Mouse (Mus musculus) gastrocnemius, postnatal 14 days (tissue): ENCODE measurements around the gene Crybb3. TPM values are rescaled to one million over a fixed set of nuclear protein-coding genes. Genes with fewer than 3 reads are reported as not detected.
"Not testable (repeated sequence)": the region's sequence is repeated elsewhere in the genome, so short reads cannot be mapped to it uniquely, and the experiment has no call there.

Experiments
- DNase-seq: peaks from one replicate; pipeline ENCODE4 v3.0.0; 2021; ENCODE audit warnings: mixed read lengths
- intact Hi-C: fragments of 180-260 bp; cut with DNase I; formaldehyde crosslinking; loops from one replicate; pipeline ENCODE4 v1.15.1; 2025; ENCODE audit warnings: low total_unique reads
- long read RNA-seq, 2 experiments: library from polyadenylated mRNA; stranded (forward); transcript quantifications; one replicate each; pipeline ENCODE4 v2.0.0; 2021
- total RNA-seq, 2 experiments: library from RNA; stranded (reverse); gene quantifications; 2 replicates each; pipeline ENCODE4 v1.2.3; 2021

Gene Crybb3
- 1 to 10 TPM in 1 of 2 experiments, under 1 TPM in 1; 0.94 to 2.0 TPM for total RNA-seq
- long read RNA-seq, experiment 1, partial matches to known transcripts, result 0 of 1 reads
- long read RNA-seq, experiment 1, other reads (novel, unspliced or antisense), result 0 of 1 reads
- long read RNA-seq, experiment 2, partial matches to known transcripts, result 0 of 1 reads
- long read RNA-seq, experiment 2, other reads (novel, unspliced or antisense), result 0 of 1 reads

DNA sequence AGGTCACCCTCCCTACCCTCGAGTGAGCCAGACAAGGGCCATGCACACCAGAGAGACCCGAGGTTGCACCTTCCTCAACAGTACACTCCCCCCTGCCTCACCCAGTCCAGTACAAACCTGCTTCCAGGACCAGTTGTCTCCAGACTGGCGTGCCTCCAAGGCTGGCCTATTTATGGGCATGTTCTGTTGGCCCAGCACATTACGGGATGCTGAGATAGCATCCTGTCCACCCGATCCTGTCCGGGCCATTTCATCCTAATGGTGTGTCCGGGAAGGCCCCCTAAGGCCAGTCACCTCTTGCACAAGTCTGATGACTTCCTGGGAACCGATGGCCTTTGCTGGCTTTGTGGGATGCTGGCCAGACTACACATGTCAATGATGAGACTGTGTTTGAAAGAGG, at the start of gene Crybb3:
Gene Crybb3 (minus strand): TSS at position 146 of the 400 bp plus-strand sequence.
- intact Hi-C loops, result no loop called here
- DNase-seq, result peak; percentile 66

DNA sequence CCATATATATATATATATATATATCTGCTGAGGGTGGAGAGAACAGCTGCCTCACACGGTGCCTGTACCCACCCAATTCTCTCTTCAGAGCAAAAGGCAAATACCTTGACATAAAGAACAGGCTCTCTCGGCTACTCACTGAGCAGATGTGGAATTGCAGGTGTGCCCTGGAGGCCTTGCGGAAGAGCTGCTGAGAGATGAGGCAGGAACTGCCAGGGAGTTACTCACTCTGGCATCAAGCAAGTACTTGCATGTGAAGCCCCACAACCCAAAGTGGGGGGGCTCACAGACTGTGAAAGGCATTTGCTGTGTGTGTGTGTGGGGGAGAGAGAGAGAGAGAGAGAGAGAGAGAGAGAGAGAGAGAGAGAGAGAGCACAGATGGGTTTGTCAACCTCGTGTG, 47.0 kb upstream of the Crybb3 start:
- DNase-seq, result no peak
- intact Hi-C loops, result no loop called here

- intact Hi-C loops, result no loop called here
- DNase-seq, result no peak
These were observed 45.1 kb upstream of the Crybb3 start for GRCm38 (mm10) chr5:113126476-113126875.

DNA sequence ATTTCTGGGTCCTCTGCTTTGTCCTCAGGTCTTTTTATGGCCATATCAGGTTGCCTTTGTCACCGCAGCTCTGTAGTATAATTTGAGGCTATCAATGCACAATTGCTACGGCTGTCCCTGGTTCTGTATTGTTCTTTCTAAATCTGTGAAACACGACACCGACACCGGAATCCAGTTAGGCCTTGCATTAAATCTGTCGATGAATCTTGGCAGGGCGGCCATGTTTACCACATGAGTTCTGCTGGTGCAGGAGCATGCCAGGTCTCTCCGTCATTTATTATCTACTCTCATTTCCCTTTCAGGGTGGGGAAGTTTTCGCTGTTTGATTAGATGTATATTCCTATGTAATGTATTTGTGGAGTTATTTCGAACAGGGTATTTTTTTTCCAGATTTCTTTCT, 42.3 kb upstream of the Crybb3 start:
- intact Hi-C loops, result no loop called here
- DNase-seq, result no peak

DNA sequence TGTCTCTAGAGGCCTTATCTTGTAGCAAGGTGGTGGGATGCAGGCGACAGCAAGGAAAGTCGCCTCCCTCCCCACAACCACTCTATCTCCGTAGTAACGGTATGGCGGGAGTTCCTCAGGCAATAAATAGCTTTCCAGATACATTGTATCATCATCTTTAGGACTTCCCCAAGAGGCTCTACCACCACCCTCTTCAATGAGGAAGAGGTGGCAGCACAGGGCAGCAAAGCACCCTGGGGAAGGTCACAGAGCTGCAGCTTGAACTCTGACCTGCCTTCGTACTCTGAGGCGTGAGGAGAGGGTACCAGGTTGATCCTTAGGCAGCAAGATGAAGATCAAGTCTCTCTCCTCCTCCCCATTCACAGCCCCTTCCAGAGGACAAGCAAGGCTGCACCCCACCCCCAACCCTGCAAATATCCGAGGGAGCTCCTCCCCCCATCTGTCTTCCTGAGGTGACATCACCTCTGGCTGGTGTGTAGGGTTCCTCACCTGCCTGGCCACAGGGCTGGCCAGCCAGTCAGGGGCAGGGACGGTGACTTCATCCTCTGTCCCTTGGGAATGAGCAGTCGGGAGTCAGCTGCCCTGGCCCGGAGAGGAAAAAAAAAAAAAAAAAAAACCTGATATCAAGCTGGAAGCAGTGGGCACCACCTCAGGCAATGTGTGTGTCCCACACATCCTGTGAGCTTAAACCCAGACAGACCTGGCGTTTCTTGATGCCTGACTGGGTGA, 41.1 kb upstream of the Crybb3 start:
- intact Hi-C loops, result no loop called here
- peak; percentile 28 for DNase-seq

DNA sequence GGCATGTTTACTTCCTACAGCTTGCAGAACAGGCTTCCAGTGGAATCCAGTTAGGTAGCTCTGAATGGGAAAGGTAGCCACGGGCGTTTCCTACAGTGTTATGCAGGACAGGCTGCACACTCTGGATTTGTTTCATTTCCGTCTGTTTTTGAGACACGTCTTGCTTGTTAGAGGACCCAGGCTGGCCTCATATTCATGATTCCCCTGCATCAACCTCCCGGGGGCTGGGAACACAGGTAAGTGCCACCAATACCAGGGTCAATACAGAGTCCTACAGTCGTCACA, 40.1 kb upstream of the Crybb3 start:
- DNase-seq, result no peak
- intact Hi-C loops, result no loop called here

DNA sequence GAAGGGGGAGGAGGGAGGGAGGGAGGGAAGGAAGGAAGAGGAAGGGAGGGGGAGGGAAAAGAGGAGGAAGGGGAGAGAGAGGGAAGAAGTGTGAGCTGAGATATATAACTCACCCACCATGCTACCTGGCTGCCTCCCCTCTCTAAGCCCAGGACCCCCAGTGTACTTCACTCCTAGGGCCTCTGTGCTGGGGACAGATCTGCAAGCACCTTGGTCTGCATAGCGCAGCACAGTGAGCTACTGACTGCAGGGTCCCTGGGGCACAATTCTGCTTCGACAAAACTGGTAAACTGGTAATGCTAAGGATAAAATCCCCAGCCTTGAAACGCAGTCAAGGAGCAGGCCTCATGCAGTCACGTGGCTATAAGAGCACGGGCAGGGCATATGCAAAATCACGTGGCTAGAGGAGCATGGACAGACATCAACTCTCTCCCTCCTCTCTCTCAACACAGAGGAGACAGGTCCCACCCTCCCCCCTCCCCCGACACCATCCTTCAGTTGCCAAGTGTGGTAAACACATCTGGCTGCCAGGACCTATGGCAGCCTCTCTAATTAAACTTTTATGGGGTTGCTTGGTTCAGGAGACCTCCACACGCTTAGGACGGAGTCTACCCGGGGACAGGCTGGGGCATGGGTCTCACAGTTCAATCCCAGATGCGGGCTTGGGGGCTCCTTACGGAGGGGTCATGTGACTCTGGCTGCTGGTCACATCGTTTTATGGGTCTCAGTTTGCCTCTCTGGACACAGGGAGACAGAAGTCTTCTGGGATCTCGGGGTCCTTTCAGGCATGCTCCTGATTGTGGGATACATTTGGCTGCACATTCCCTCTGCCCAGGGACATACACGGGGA, 39.6 kb upstream of the Crybb3 start:
- no peak for DNase-seq
- intact Hi-C loops, result no loop called here

GRCm38 (mm10) chr5:113119861-113120465, 38.6 kb upstream of the Crybb3 start:
- no peak for DNase-seq
- intact Hi-C loops, result no loop called here

GRCm38 (mm10) chr5:113119291-113119690, 37.9 kb upstream of the Crybb3 start:
- no peak for DNase-seq
- intact Hi-C loops, result no loop called here

DNA sequence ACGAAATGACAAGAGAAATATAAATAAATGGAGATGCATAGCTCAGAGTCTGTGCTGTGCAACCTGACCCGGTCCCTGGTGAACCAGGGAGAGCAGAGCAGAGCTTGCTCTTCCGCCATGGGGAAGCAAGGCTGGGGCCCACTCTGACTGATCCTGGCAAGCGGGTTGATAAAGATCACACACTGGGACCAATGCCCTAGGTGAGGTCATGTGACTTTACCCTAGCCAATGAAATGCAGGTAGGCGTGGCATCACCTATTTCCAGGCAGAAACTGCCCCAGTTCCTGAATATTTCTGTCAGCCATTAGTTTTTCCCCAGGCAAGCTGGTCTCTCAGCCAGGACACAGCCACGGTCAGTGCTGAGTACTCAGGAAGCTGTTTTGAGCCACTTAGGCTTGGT, 37.3 kb upstream of the Crybb3 start:
- intact Hi-C loops, result no loop called here

GRCm38 (mm10) chr5:113117361-113117760, 36.0 kb upstream of the Crybb3 start:
- no peak for DNase-seq
- intact Hi-C loops, result no loop called here

More for the DNA sequence above, 37.3 kb upstream of the Crybb3 start:
- DNase-seq, result no peak

DNA sequence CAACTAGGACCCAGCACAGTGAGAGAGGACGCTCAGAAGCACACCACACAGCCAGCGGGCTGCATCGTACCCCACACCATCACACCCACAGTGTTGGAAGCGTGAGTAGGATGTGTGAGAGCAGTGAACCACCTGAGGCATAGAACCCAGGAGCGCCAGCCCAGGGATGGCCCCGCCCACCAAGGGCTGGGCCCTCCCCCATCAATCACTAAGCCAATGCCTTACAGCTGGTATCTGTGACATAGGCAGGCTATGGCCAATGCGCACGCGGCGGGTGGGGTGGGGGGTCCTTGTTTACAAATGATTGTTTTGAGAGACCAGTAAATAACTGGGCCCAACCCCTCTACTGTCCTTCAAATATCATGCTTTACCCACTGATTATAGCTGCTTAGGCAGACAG, 34.5 kb upstream of the Crybb3 start:
- intact Hi-C loops, result no loop called here
- no peak for DNase-seq

GRCm38 (mm10) chr5:113114264-113115225, 33.2 kb upstream of the Crybb3 start:
- peak; percentile 49 for DNase-seq
- intact Hi-C loops, result no loop called here

DNA sequence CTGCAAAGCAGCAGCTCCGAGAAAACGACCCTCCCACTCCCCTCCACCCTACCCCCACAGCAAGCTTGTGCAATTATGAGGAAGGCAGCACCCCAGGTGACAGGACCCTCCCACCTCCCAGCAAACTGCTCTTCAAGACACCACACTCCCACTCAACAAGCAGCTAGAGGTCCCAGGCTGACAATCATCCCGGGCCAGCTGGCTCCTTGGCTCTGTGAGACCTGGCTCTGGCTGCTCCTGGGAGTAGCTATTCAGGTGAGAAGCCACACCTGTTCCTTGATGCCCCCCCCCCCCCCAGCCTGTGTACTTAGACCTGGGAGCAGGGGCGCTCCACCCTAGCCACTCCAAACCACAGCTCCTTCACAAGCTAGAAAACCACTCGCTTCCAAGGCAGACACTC, 31.7 kb upstream of the Crybb3 start:
- intact Hi-C loops, result no loop called here
- DNase-seq, result no peak

GRCm38 (mm10) chr5:113111336-113111735, 30.0 kb upstream of the Crybb3 start:
- DNase-seq, result no peak
- intact Hi-C loops, result no loop called here

GRCm38 (mm10) chr5:113110929-113111328, 29.5 kb upstream of the Crybb3 start:
- DNase-seq, result no peak
- intact Hi-C loops, result no loop called here

GRCm38 (mm10) chr5:113109651-113110050, 28.3 kb upstream of the Crybb3 start:
- DNase-seq, intact Hi-C loops: not testable (repeated sequence)

DNA sequence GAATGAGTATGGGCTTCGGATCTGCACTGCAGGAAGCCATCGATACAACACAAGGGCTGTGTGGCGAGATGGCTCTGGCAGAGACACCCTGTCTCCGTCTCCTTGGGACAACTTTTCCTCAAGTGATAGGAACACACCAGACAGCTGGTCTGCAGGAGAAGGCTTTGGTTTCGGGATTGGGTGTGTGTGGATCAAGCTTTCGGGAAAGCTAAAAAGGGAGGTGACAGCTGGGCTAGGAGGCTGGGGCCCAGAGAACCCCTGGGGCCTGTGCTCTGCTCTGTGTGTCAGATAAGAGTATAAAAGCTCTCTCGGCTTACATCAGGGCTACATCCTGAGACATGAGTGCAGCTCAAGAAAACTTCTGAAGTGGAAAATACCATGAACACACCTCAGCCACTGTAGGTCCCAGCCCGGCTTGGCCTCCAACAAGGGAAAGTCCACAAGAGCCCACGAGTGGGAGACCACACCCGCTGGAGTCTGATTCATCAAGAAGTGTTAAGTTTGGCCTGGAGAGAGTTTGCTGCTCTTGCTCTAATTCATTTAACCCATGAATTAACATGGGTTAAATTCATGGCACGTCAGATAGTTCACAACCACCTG, 26.9 kb upstream of the Crybb3 start:
- intact Hi-C loops, result no loop called here
- no peak for DNase-seq

- intact Hi-C loops, result no loop called here
- no peak for DNase-seq
These were observed 26.3 kb upstream of the Crybb3 start for GRCm38 (mm10) chr5:113107709-113108108.
